Mouse (Mus musculus): Measurements from ENCODE around the gene Efemp2. TPM values are rescaled to one million over a fixed set of nuclear protein-coding genes. Genes with fewer than 3 reads are reported as not detected.
A peak's percentile ranks its signal among the peaks of the same experiment; 100 is the strongest.
"Not testable (repeated sequence)": the region's sequence is repeated elsewhere in the genome, so short reads cannot be mapped to it uniquely, and the experiment has no call there.

Gene Efemp2
- polyA plus RNA-seq, 1 experiment from 2014 or later, result 54.0 TPM

DNA sequence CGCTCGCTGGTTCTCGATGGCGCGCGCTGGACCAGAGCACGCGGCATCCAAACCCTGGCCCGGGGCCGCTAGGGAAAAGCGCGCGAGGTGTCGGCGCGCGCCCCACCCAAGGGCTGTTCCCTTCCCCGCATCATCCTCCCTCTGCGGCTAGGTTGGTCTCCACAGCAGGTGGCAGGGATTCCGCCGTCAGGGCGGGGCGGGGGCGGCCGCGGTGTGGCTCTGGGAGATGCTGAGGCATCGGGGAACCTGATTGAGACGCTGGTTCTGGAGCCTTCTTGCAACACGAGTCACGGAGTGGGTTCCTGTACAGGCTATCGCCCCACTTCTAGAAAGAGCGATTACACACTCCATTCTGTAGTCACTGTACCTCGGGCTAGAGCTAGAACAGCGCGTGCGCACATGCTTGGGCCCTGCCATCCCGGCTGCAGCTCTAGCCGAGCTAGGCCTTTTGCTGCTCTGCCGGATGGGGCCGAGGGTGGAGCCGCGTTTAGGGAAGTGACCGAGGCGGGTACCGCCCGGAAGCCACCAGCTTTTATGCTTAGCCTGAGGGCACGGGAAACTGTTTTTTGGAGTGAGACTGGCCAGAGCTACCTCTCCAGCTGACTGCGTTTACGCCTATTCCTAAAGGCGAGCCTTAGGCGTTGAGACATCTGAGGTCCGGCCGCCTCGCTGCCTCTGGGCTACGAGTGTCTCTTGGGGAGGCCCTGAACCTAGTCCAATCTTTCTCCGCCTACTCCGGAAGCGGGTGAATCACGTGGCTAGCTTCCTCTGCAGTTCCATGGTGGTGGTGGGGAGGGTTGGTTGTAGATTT lies 17.3 kb downstream of the Efemp2 start:
- H3K27me3 ChIP-seq (replicated peaks), result no peaks in the 10 kb centered on the region
- no peaks in the 10 kb centered on the region for H3K9me3 ChIP-seq (replicated peaks)
- peak overlapping the region; percentile 99 for H3K27ac ChIP-seq (replicated peaks)
- peaks cover 57% of the 10 kb centered on the region for H3K4me1 ChIP-seq
- H3K4me3 ChIP-seq (replicated peaks), result peak overlapping the region; percentile 98
- peaks cover 38% of the 10 kb centered on the region for H3K36me3 ChIP-seq
- ATAC-seq (ENCODE audit: low FRiP score), result peak; percentile 25
- H3K4me2 ChIP-seq, result peak overlapping the region; percentile 85
- peak overlapping the region; percentile 83 for H3K9ac ChIP-seq (replicated peaks)
- under 1% methylated on average over 56 of the region's 59 CpGs for WGBS

- H3K27me3 ChIP-seq (replicated peaks), result no peaks in the 10 kb centered on the region
- H3K27ac ChIP-seq (replicated peaks), result no peak overlapping the region
- H3K4me2 ChIP-seq, result peak overlapping the region; percentile 85
- H3K9me3 ChIP-seq (replicated peaks), result no peaks in the 10 kb centered on the region
- H3K9ac ChIP-seq (replicated peaks), result no peak overlapping the region
- H3K36me3 ChIP-seq, result peaks cover 53% of the 10 kb centered on the region
- H3K4me3 ChIP-seq (replicated peaks), result 0 out of 2 replicates have a peak overlapping the region, but pooled peaks have one; percentile 98
- WGBS, result 89% methylated on average over 4 of the region's 4 CpGs
- ATAC-seq (ENCODE audit: low FRiP score), result no peak
- peaks cover 42% of the 10 kb centered on the region for H3K4me1 ChIP-seq
Observed at GRCm38 (mm10) chr19:5492641-5493040, 18.9 kb downstream of the Efemp2 start.

- not testable (repeated sequence) for H3K27ac ChIP-seq (replicated peaks); H3K27me3 ChIP-seq (replicated peaks); H3K4me2 ChIP-seq; H3K4me3 ChIP-seq (replicated peaks); H3K9me3 ChIP-seq (replicated peaks); H3K9ac ChIP-seq (replicated peaks); ATAC-seq (ENCODE audit: low FRiP score)
- WGBS, result 65% methylated on average over 9 of the region's 9 CpGs
- Histone ChIP-seq H3K36me3 (peaks cover 59% of the 10 kb centered on the region), H3K4me1 (peaks cover 40% of the 10 kb centered on the region)
Observed at GRCm38 (mm10) chr19:5493301-5493721, 19.6 kb downstream of the Efemp2 start.

DNA sequence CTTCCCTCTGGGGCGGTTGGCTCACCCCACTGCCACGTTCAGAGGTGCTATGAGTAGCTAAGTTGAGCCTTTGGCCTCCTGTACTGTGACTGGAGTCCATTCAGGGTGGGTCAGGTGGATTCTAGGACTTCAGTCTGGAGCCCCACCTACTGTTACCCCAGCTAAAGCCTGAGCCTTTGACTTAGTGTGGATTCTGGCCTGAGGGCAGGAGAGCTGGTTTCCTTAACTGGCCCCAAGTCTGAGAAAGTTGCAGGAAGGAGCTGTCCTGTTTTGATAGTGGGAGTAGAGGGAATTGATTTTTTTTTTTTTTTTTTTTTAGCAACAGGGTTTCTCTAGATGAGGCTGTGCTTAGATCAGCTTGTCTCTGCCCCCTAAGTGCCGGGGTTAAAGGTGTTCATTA lies 20.6 kb downstream of the Efemp2 start:
- no peak overlapping the region for H3K27ac ChIP-seq (replicated peaks)
- H3K9ac ChIP-seq (replicated peaks), result no peak overlapping the region
- no peak overlapping the region for H3K4me3 ChIP-seq (replicated peaks)
- WGBS, result 86% methylated on average over 3 of the region's 3 CpGs
- H3K4me2 ChIP-seq, result no peak overlapping the region
- H3K36me3 ChIP-seq, result peaks cover 59% of the 10 kb centered on the region
- no peak for ATAC-seq (ENCODE audit: low FRiP score)
- H3K27me3 ChIP-seq (replicated peaks), result no peaks in the 10 kb centered on the region
- H3K9me3 ChIP-seq (replicated peaks), result no peaks in the 10 kb centered on the region
- H3K4me1 ChIP-seq, result peaks cover 31% of the 10 kb centered on the region

GRCm38 (mm10) chr19:5495353-5496051 lies 21.7 kb downstream of the Efemp2 start:
- H3K9ac ChIP-seq (replicated peaks), result no peak overlapping the region
- no peak overlapping the region for H3K4me2 ChIP-seq
- H3K27me3 ChIP-seq (replicated peaks), result no peaks in the 10 kb centered on the region
- H3K27ac ChIP-seq (replicated peaks), result no peak overlapping the region
- no peaks in the 10 kb centered on the region for H3K9me3 ChIP-seq (replicated peaks)
- H3K4me3 ChIP-seq (replicated peaks), result no peak overlapping the region
- ATAC-seq (ENCODE audit: low FRiP score), result no peak
- peaks cover 59% of the 10 kb centered on the region for H3K36me3 ChIP-seq
- WGBS, result 84% methylated on average over 12 of the region's 12 CpGs
- peaks cover 24% of the 10 kb centered on the region for H3K4me1 ChIP-seq

DNA sequence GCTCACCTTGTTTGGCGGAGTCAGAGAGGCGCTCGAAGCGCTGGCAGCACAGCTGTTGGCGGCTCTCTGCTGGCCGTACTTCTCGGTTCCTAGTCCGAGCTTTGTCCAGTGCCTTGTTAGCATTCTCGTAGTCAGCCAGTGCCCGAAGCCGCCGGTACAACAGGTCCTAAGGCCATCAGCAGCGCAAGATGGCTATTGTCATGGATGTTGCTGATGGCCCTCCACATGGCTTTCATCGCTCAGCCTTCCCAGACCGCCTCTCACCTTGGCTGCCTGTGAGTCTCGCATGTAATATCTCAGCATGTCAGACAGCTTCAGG lies 22.3 kb downstream of the Efemp2 start:
- peaks cover 24% of the 10 kb centered on the region for H3K4me1 ChIP-seq
- H3K4me3 ChIP-seq (replicated peaks), result no peak overlapping the region
- H3K36me3 ChIP-seq, result peaks cover 59% of the 10 kb centered on the region
- no peaks in the 10 kb centered on the region for H3K9me3 ChIP-seq (replicated peaks)
- no peak overlapping the region for H3K9ac ChIP-seq (replicated peaks)
- WGBS, result 90% methylated on average over 16 of the region's 16 CpGs
- ATAC-seq (ENCODE audit: low FRiP score), result no peak
- H3K27me3 ChIP-seq (replicated peaks), result no peaks in the 10 kb centered on the region
- no peak overlapping the region for H3K4me2 ChIP-seq
- no peak overlapping the region for H3K27ac ChIP-seq (replicated peaks)

GRCm38 (mm10) chr19:5500330-5500875 lies 26.6 kb downstream of the Efemp2 start:
- no peak overlapping the region for H3K27ac ChIP-seq (replicated peaks)

DNA sequence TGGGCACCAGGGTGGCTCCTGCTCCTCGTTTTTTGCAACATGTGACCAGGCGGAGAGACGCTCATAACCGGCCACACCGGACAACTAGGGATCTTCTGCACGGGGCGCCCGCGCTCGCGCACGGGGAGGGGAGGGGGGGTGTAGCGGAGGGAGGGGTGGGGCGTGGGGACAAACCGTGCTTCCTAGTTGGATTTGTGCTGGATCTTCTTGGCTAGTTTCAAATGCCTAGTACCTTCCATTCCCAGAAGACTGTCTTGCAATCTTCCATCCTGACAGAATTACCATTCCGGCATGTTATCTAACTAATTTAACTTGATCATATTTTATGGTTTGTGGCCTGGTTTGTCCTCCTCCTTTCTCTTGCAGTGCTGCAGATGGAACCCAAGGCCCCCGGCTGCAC lies 29.9 kb downstream of the Efemp2 start, which contains the start of gene 1700020D05Rik:
TSS of gene 1700020D05Rik (minus strand) at position 101 of the 400 bp plus-strand sequence.
- peaks cover 9% of the 10 kb centered on the region; the same call in 1 of the 2 replicates for H3K36me3 ChIP-seq
- H3K4me2 ChIP-seq, result no peak within 1 kb of the TSS
- H3K27ac ChIP-seq (replicated peaks), result no peak within 1 kb of the TSS
- H3K9me3 ChIP-seq (replicated peaks), result no peaks in the 10 kb centered on the region
- no peak for ATAC-seq (ENCODE audit: low FRiP score)
- no peaks in the 10 kb centered on the region for H3K27me3 ChIP-seq (replicated peaks)
- WGBS, result 58% methylated on average over 17 of the region's 17 CpGs
- H3K9ac ChIP-seq (replicated peaks), result no peak within 1 kb of the TSS
- no peak within 1 kb of the TSS for H3K4me3 ChIP-seq (replicated peaks)
- H3K4me1 ChIP-seq, result peaks cover 6% of the 10 kb centered on the region

More at GRCm38 (mm10) chr19:5500330-5500875, 26.6 kb downstream of the Efemp2 start:
- no peak overlapping the region for H3K4me3 ChIP-seq (replicated peaks)
- H3K27me3 ChIP-seq (replicated peaks), result no peaks in the 10 kb centered on the region
- H3K4me2 ChIP-seq, result no peak overlapping the region
- H3K9me3 ChIP-seq (replicated peaks), result no peaks in the 10 kb centered on the region
- H3K4me1 ChIP-seq, result no peaks in the 10 kb centered on the region
- no peak overlapping the region for H3K9ac ChIP-seq (replicated peaks)
- WGBS, result 94% methylated on average over 2 of the region's 2 CpGs
- H3K36me3 ChIP-seq, result peaks cover 37% of the 10 kb centered on the region
- ATAC-seq (ENCODE audit: low FRiP score), result no peak

- H3K36me3 ChIP-seq, result no peaks in the 10 kb centered on the region
- peak within 1 kb of the TSS; percentile 83 for H3K4me2 ChIP-seq
- peak within 1 kb of the TSS; percentile 85 for H3K27ac ChIP-seq (replicated peaks)
- no peaks in the 10 kb centered on the region for H3K27me3 ChIP-seq (replicated peaks)
- peak within 1 kb of the TSS; percentile 64 for H3K9ac ChIP-seq (replicated peaks)
- WGBS, result 3% methylated on average over 47 of the region's 47 CpGs
- H3K4me3 ChIP-seq (replicated peaks), result peak within 1 kb of the TSS; percentile 57
- H3K9me3 ChIP-seq (replicated peaks), result no peaks in the 10 kb centered on the region
- peaks cover 33% of the 10 kb centered on the region for H3K4me1 ChIP-seq
- ATAC-seq (ENCODE audit: low FRiP score), result peak; percentile 99
Observed at GRCm38 (mm10) chr19:5510031-5511026, 36.6 kb downstream of the Efemp2 start, which contains the start of gene Snx32. Snx32 (minus strand) TSS chr19:5510538.

DNA sequence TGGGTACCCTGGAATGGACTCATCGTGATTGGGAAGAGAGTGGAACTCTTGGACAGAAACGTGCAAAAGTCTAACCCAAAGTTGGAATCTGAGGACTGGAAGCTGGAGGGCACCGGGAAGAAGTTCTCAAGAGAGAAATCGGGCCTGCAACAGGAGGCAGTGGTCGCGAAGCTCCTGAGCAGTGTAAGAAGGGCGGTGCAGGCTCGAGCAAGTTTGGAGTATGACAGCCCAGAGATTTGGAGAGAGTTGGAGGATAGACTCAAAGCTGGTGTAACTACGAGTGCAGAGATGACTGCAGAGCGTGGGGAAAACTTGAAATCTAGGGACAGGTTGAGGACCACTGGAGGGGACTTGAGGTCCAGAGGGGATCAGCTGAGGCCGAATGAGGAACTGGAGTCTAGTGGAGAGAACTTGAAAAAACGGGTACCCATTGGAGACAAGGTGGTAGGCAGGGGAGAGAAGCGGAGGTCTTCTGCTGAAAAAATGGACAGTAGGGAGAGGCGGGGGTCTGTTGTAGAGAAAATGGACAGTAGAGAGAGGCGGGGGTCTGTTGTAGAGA lies 37.4 kb downstream of the Efemp2 start:
- Histone ChIP-seq H3K4me2 (peak overlapping the region; percentile 83), H3K27ac (replicated peaks) (peak overlapping the region; percentile 85), H3K36me3 (no peaks in the 10 kb centered on the region), H3K9me3 (replicated peaks) (no peaks in the 10 kb centered on the region), H3K9ac (replicated peaks) (peak overlapping the region; percentile 55), H3K27me3 (replicated peaks) (no peaks in the 10 kb centered on the region), H3K4me3 (replicated peaks) (peak overlapping the region; percentile 57), H3K4me1 (peaks cover 33% of the 10 kb centered on the region)
- 48% methylated on average over 15 of the region's 15 CpGs for WGBS
- peak; percentile 1; the same call in 1 of the 2 replicates for ATAC-seq (ENCODE audit: low FRiP score)

Measured in neural tube, embryonic 15.5 days (tissue).